Mouse (Mus musculus) olfactory bulb, adult 2 months (tissue): Measurements from ENCODE around the gene Mterf4. TPM values are rescaled to one million over a fixed set of nuclear protein-coding genes. Genes with fewer than 3 reads are reported as not detected.

Experiments used
- H3K27ac ChIP-seq: fragments of 200-500 bp; 2 replicates; pipeline ENCODE4 v1.5.1; 2012; ENCODE audit warnings: low read depth, low read length; ENCODE audit not compliant: insufficient read depth
- H3K4me1 ChIP-seq: fragments of 200-500 bp; 2 replicates; pipeline ENCODE4 v1.6.1; 2012; ENCODE audit warnings: low read length; ENCODE audit not compliant: control insufficient read depth, insufficient read depth
- H3K4me3 ChIP-seq: fragments of 200-500 bp; 2 replicates; pipeline ENCODE4 v1.5.1; 2012; ENCODE audit warnings: mild to moderate bottlenecking, low read depth, low read length, moderate library complexity; ENCODE audit not compliant: insufficient read depth
- CTCF ChIP-seq: fragments of 200-500 bp; IDR thresholded peaks from 2 replicates; pipeline ENCODE4 v1.5.1; 2012; ENCODE audit warnings: low read depth, mild to moderate bottlenecking, low read length, moderate library complexity; ENCODE audit not compliant: insufficient read depth
- POLR2A ChIP-seq: fragments of 200-500 bp; IDR thresholded peaks from 2 replicates; pipeline ENCODE4 v1.6.1; 2012; ENCODE audit warnings: mild to moderate bottlenecking, low read depth, low read length, moderate library complexity; ENCODE audit not compliant: insufficient read depth
- WGBS: fragments of 180-500 bp; shearing (Covaris S2); methylation state at CpG from one replicate; pipeline ENCODE4 v1.1.7; 2018; 5-methylcytosine and 5-hydroxymethylcytosine counted together
- polyA plus RNA-seq: library from polyadenylated mRNA; stranded (reverse); fragments of >200 nt; gene quantifications from 2 replicates; pipeline ENCODE4 v1.2.4, GENCODE M21; 2012; ENCODE audit warnings: low replicate concordance; ENCODE audit not compliant: missing spikeins, insufficient read depth, insufficient read length

Gene Mterf4
- not detected in 2 replicates for polyA plus RNA-seq

DNA sequence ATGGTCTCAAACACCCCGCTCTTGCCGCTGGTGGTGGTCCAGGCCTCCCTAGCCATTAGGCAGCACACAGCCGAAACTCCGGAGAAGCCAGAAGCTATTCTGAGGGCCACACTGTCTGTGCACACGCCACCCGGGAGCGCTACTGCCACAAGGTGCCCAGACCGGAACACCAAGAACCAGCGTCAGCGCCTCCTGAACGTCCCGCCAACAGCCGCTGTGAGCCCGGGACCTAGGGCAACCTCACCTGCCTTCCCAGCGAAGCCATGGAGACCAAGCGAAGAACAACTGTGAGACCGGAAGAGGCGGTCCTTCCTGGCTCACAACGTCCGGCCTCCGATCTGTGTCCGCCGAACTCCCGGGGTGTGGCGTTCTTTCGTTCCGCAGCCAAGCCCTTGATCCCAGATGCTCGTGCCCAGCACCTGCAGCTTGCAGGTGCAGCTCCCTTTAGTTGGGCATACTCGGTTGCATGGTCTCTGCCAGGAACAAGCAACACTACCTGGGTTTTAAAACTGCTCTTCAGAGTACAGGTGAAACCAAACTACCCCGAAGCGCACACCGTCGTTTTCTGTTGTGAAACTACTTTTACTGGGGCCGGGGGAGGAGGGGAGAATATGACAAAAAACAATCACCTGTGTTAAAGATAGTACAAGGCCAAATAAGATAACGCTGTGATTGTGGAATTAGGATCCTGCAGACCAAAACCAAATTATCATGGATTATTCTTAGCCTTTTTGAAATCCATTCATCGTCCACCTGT lies at the start of gene Mterf4:
Mterf4 (minus strand) TSS at position 335 of the 757 bp plus-strand sequence.
- peak within 1 kb of the TSS; percentile 69 for H3K4me3 ChIP-seq
- 5% methylated on average over 36 of the region's 36 CpGs for WGBS
- no peak within 1 kb of the TSS for H3K27ac ChIP-seq
- no peaks in the 10 kb centered on the region; the same call in 1 of the 2 replicates for H3K4me1 ChIP-seq
- no peak for TF ChIP-seq CTCF
- peak; percentile 45; the same call in 1 of the 2 replicates for TF ChIP-seq POLR2A

DNA sequence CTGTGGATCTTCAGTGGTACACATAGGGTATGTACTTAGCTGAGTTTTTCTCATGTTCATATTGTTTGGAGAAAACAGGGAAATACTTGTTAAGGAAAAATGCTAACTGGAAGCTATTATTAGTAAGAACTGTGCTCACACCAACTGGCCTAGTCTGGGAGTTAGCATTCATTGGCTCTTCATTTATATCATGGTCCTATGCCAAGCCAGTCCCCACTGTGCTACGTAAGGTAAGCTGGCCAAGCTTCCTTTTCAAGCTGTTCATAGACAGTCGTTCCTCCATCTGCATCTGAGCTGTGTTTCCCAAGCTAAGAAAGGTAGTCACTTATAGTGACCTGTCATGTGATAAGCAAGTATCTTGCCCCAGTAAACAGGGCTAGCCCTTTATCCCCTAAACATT lies 47.0 kb upstream of the Mterf4 start:
- no peak overlapping the region for H3K4me3 ChIP-seq
- H3K4me1 ChIP-seq: no peaks in the 10 kb centered on the region
- no peak for TF ChIP-seq POLR2A
- TF ChIP-seq CTCF: no peak
- WGBS: 83% methylated on average over 2 of the region's 2 CpGs
- no peak overlapping the region for H3K27ac ChIP-seq

DNA sequence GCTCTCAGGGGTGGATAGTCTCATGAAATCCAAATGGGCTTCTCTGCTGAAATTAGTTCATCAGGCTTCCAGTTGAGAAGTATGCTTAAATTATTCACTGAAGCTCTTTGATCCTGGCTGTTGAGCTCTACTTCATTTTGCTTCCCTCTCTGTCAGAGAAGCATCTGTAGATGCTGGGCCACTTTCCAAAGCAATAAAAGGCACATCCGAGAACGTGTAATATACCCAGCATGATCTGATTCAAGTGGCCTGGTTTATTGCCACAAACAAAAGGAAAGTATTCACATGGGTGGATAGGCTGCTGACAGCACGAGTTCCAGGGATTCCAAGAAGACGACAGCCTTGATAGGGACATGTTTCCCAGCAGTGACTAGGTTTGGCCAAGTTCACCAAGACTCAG lies 44.0 kb upstream of the Mterf4 start:
- WGBS: 34% methylated on average over 4 of the region's 4 CpGs
- Histone ChIP-seq H3K4me1 (no peaks in the 10 kb centered on the region), H3K4me3 (no peak overlapping the region), H3K27ac (no peak overlapping the region)
- no peak for TF ChIP-seq CTCF
- no peak for TF ChIP-seq POLR2A

DNA sequence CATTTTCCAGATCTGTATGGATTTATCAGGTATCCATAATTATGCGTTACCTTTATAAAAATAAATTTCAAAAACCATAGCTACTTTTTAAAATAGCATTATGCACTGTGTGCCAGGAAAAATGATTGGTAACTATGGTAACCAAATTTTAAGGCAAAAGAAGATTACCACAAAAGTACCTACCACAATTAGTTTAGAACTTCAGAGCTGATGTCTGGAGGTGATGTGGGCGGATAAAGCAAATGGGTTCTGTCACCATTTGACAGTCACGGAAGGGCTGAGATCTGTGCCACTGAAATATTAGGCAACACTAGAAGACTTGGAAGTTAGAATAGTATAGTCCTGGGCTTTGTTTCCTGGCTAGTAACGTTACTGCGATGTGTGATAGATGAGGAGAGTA lies 41.5 kb upstream of the Mterf4 start:
- TF ChIP-seq CTCF (no peak), POLR2A (no peak)
- WGBS: 88% methylated on average over 5 of the region's 5 CpGs
- Histone ChIP-seq H3K27ac (no peak overlapping the region), H3K4me3 (no peak overlapping the region), H3K4me1 (peaks cover 6% of the 10 kb centered on the region)

DNA sequence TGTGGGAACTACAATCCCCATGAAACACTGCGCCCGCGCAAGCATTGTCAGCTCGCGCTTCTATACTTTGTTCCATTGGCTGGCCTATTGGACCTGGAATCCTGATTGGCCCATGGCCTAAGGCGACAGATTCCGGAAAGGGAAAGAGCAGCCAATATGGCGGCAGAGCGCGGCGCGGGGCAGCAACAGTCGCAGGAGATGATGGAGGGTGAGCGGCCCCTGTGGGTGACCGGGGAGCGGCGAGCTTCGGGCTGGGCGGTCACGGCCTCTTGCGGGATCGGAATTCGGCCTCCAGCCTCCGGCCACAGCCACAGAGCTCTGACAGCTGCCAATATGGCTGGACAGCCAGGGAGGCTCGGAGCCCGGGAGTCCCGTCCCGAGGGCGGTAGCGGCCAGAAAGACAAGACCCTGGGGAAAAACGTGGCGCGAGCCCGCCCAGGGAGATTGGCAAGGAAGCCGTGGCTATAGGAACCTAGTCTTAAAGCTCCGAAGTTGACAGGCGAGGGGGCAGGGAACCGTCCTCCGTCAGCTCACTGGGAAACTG lies 37.9 kb upstream of the Mterf4 start:
- WGBS: under 1% methylated on average over 39 of the region's 39 CpGs
- 0 out of 2 replicates have a peak overlapping the region, but pooled peaks have one; percentile 8 for H3K27ac ChIP-seq
- H3K4me3 ChIP-seq: peak overlapping the region; percentile 91
- TF ChIP-seq CTCF: peak; percentile 52; the same call in 1 of the 2 replicates
- TF ChIP-seq POLR2A: peak; percentile 37; the same call in 1 of the 2 replicates
- peaks cover 6% of the 10 kb centered on the region for H3K4me1 ChIP-seq

DNA sequence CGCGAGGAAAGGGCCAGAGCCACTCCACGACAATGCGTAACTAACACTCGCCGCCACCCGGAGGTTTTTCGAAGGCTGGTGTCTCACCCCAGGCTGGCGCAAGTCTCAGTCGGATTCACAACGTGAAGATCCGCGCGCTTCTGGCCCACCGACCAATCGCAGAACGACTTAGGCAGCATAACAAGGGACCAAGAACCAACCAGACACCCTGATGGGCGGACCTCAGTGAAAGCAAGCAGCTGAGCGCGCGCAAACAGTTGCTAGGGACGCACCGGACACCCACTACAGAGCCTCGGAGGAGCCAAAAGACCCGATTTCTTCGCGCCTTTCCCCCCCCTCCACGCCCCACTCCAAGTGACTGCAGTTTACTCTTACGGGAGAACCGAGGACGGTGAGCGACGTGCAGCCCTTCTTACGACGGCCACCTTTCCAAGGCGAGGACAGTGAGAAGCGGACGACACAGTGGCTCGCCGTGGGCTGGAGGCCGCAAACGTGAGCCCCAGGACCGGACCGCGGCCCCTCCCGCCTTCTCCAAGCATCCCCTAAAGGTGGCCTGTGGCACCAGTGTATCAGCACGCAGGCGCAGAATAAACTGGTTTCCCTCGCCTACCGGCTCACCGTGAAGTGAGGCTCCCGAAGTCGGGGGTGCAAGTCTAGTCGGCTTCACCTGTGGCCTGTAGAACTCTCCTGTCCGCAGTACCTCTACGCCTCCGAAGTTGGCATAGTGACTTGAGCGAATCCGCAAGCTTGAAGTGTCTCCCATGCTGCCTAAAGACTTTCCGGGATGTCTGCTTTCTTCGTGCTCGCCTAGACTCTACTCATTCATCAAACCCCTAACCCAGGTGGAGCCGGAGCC lies 37.2 kb upstream of the Mterf4 start, which contains the start of the genes Ppp1r7 and Pask:
Ppp1r7 (plus strand) TSS at position 207 of the 856 bp plus-strand sequence.
Pask (minus strand) TSS at position 835 of the 856 bp plus-strand sequence.
- Histone ChIP-seq H3K27ac (0 out of 2 replicates have a peak within 1 kb of the TSS, but pooled peaks have one; percentile 8), H3K4me1 (peaks cover 6% of the 10 kb centered on the region), H3K4me3 (peak within 1 kb of the TSS; percentile 91)
- under 1% methylated on average over 63 of the region's 63 CpGs for WGBS
- TF ChIP-seq POLR2A (no peak), CTCF (no peak)

DNA sequence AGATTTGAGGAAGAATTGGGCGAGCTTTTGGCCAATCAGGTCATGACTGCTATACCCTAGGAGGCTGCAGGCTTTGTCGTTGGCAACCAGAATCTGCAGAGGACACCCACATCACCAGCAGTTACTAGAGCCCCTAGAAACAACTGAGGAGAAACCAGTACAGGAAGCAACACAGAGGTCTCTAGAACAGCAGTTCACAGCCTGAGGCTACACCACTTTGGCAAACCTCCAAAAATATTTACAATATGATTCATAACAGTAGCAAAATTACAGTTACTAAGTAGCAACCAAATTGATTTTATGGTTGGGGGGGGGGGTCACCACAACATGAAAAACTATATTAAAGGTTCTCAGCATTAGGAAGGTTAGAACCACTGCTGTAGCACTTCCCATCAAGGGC lies 28.9 kb upstream of the Mterf4 start:
- 79% methylated on average over 2 of the region's 2 CpGs for WGBS
- TF ChIP-seq CTCF (no peak), POLR2A (no peak)
- Histone ChIP-seq H3K4me1 (no peaks in the 10 kb centered on the region), H3K4me3 (no peak overlapping the region), H3K27ac (no peak overlapping the region)

DNA sequence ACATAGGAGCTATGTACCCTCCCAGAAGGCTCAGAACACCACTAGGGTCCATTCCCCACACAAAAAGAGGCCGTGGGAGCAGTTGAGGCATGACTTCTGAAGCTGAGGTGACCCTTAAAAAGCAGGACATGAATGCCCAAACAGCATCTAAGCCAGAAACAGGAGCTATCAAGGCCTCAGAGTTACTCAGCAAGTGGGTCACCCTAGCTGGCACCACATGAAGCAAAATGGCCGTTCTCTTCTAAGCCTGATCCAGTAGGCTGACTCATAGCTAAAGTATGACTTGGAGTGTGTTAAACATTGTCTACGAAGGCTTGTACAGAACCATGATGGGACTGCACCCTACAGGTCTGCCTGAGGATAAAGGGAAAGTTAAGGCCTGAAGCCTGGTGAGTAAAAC lies 20.7 kb upstream of the Mterf4 start:
- H3K27ac ChIP-seq: no peak overlapping the region
- H3K4me3 ChIP-seq: no peak overlapping the region
- H3K4me1 ChIP-seq: peaks cover 2% of the 10 kb centered on the region; the same call in 1 of the 2 replicates
- no peak for TF ChIP-seq CTCF
- no peak for TF ChIP-seq POLR2A
- 85% methylated on average over 3 of the region's 3 CpGs for WGBS

DNA sequence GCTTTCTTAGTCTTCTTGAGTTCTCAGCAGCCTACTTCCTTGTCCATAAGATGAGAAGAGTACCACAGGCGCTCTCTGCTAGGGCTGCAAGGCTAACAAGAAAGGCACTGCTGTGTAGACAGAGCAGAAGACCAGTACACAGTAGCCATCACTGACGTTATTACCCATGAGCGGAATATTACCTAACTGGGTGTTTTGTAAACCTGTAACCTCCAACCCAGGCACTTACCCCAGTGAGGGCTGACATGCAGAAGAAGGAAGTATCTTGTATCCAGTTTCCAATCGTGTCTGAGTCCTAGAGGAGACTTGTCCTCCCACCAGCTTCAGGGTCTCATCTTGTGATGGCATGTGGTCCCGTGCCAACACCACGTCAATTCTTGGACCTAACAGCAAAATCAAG lies 18.3 kb upstream of the Mterf4 start:
- H3K4me1 ChIP-seq: peaks cover 2% of the 10 kb centered on the region; the same call in 1 of the 2 replicates
- H3K27ac ChIP-seq: no peak overlapping the region
- WGBS: 96% methylated on average over 6 of the region's 6 CpGs
- H3K4me3 ChIP-seq: no peak overlapping the region
- TF ChIP-seq POLR2A (no peak), CTCF (no peak)
